8 mouse cellular contexts compared by ENCODE assay signal in the genomic region with DNA sequence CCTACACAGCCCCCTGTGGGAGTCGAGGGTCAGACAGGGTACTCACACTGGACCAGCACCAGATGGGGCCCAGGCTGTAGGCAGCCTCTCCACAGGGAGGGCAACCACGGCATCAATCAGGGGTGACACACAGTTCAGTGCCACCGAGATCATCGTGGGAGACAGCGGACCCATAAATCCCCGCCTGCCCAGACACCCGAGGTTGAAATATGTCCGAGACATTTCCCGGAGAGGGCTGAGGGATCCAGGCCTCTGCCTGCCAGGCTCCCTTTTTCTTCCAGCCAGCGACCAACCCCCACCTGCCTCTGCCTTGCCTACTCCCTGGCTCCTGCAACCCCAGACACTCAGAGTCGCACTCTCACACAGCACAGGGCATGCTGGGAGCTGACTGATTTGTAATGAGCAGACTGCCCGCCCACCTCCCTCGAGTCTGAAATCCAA. TPM values are rescaled to one million over a fixed set of nuclear protein-coding genes. Genes with fewer than 3 reads are reported as not detected.
DNase-seq lines count a peak whose midpoint lies in the region; ATAC-seq lines count a peak whose summit lies in the region.
"Had no signal": no experiment of that assay in that cellular context is flagged by ENCODE, and none has a peak within 500 bp of the region (broad histone marks: within the 10 kb centered on the region; RNA-seq: fewer than 3 reads in every experiment).

No protein-coding gene starts in this region.

- no peaks in the 10 kb centered on the region for H3K9me3 ChIP-seq in forebrain, embryonic 13.5 days (replicated peaks)
- no peaks in the 10 kb centered on the region for H3K9me3 ChIP-seq in midbrain, embryonic 15.5 days
- H3K9me3 ChIP-seq: liver, embryonic 13.5 days had no signal

- 0 out of 2 replicates have a peak, but pooled peaks have one; percentile 33 for ATAC-seq in forebrain, embryonic 13.5 days
- ATAC-seq in midbrain, embryonic 15.5 days (replicated peaks): peak; percentile 30; the same call in 1 of the 2 replicates

- H3K27me3 ChIP-seq in forebrain, embryonic 13.5 days: no peaks in the 10 kb centered on the region
- H3K27me3 ChIP-seq in midbrain, embryonic 15.5 days (replicated peaks): no peaks in the 10 kb centered on the region

- H3K4me3 ChIP-seq in forebrain, embryonic 13.5 days: no peak overlapping the region
- no peak overlapping the region for H3K4me3 ChIP-seq in midbrain, embryonic 15.5 days
- H3K4me3 ChIP-seq: liver, embryonic 13.5 days had no signal

- peaks cover 8% of the 10 kb centered on the region for H3K4me1 ChIP-seq in forebrain, embryonic 13.5 days
- H3K4me1 ChIP-seq in midbrain, embryonic 15.5 days: peaks cover 5% of the 10 kb centered on the region; the same call in 1 of the 2 replicates

- peak; percentile 37 for DNase-seq in layer of hippocampus, adult 9-11 months
- DNase-seq in layer of hippocampus, adult 11-12 months (ENCODE audit: low spot score): no peak
- peak; percentile 55 to 62 for DNase-seq in adrenal gland, postnatal 36 days
- DNase-seq in gastrocnemius, postnatal 14 days: no peak
- DNase-seq in frontal cortex, postnatal 14 days (ENCODE audit: low spot score in 2 of 2): no peak
- DNase-seq: liver, embryonic 13.5 days had no signal

- intact Hi-C loops in gastrocnemius, postnatal 14 days (cut with DNase I; ENCODE audit: low total_unique reads): no loop called here

- H3K27ac ChIP-seq in forebrain, embryonic 13.5 days: peak overlapping the region; percentile 25; the same call in 1 of the 2 replicates
- no peak overlapping the region for H3K27ac ChIP-seq in midbrain, embryonic 15.5 days
- H3K27ac ChIP-seq: liver, embryonic 13.5 days had no signal

- WGBS in forebrain, embryonic 13.5 days: 57% methylated on average over 13 of the region's 13 CpGs
- 45% methylated on average over 13 of the region's 13 CpGs for WGBS in midbrain, embryonic 15.5 days

- H3K9ac ChIP-seq in forebrain, embryonic 13.5 days: peak overlapping the region; percentile 5; the same call in 1 of the 2 replicates
- H3K9ac ChIP-seq in midbrain, embryonic 15.5 days: no peak overlapping the region
- H3K9ac ChIP-seq: liver, embryonic 13.5 days had no signal

- H3K4me2 ChIP-seq in forebrain, embryonic 13.5 days: no peak overlapping the region
- H3K4me2 ChIP-seq in midbrain, embryonic 15.5 days: no peak overlapping the region
- H3K4me2 ChIP-seq: liver, embryonic 13.5 days had no signal

- no peaks in the 10 kb centered on the region for H3K36me3 ChIP-seq in forebrain, embryonic 13.5 days (ENCODE audit: poor library complexity, severe bottlenecking)
- no peaks in the 10 kb centered on the region for H3K36me3 ChIP-seq in midbrain, embryonic 15.5 days (replicated peaks)
- H3K36me3 ChIP-seq: liver, embryonic 13.5 days had no signal

RNA-seq across cellular contexts. Expression of a gene that starts 11.6 kb away (rescaled TPM):
- total RNA-seq in adrenal gland, postnatal 36 days (2021): not detected
- not detected in 2 replicates for polyA plus RNA-seq in forebrain, embryonic 13.5 days (2015; fragmentation: Nextera tagmentation; extraction: Ambion mirVana)
- polyA plus RNA-seq in midbrain, embryonic 15.5 days (2015; fragmentation: Nextera tagmentation; extraction: Ambion mirVana): not detected in 2 replicates
- total RNA-seq in gastrocnemius, postnatal 14 days (2021): not detected
- polyA plus RNA-seq: liver, embryonic 13.5 days had no signal

RNA-seq across cellular contexts. Expression of a gene that starts 41.5 kb away (rescaled TPM):
- total RNA-seq in adrenal gland, postnatal 36 days (2021): 10 to 100 TPM; 21.2 to 25.4 TPM
- 4.8 and 5.6 TPM in 2 replicates for polyA plus RNA-seq in forebrain, embryonic 13.5 days (2015; fragmentation: Nextera tagmentation; extraction: Ambion mirVana)
- polyA plus RNA-seq in midbrain, embryonic 15.5 days (2015; fragmentation: Nextera tagmentation; extraction: Ambion mirVana): 3.7 and 4.7 TPM in 2 replicates
- 10 to 100 TPM; 16.2 to 17.1 TPM for total RNA-seq in gastrocnemius, postnatal 14 days (2021)

RNA-seq across cellular contexts. Expression of a gene that starts 41.6 kb away (rescaled TPM):
- total RNA-seq in adrenal gland, postnatal 36 days (2021): 100 to 1,000 TPM in 1 of 2 experiments, 10 to 100 TPM in 1; 99.7 to 102 TPM
- 81.4 and 81.9 TPM in 2 replicates for polyA plus RNA-seq in forebrain, embryonic 13.5 days (2015; fragmentation: Nextera tagmentation; extraction: Ambion mirVana)
- 77.7 and 82.3 TPM in 2 replicates for polyA plus RNA-seq in midbrain, embryonic 15.5 days (2015; fragmentation: Nextera tagmentation; extraction: Ambion mirVana)
- total RNA-seq in gastrocnemius, postnatal 14 days (2021): 10 to 100 TPM; 75.8 to 84.3 TPM

Comparison
In these comparisons a context has a peak if more than half of its experiments do, and no peak if none do; other contexts are left out.
1. DNase-seq: peak in layer of hippocampus, adult 9-11 months (single experiment) and adrenal gland, postnatal 36 days (2 of 2); none in layer of hippocampus, adult 11-12 months (single experiment), gastrocnemius, postnatal 14 days (single experiment) and frontal cortex, postnatal 14 days (0 of 2).